Mouse (Mus musculus): Measurements from ENCODE around the gene Exoc2. TPM values are rescaled to one million over a fixed set of nuclear protein-coding genes. Genes with fewer than 3 reads are reported as not detected.

The Exoc2 gene
- polyA plus RNA-seq, 1 experiment from 2014 or later: 54.6 TPM

- Histone ChIP-seq H3K4me2 (ENCODE audit: low read length) (no peak overlapping the region), H3K36me3 (ENCODE audit: control insufficient read depth, insufficient read depth, low read length) (peaks cover 12% of the 10 kb centered on the region), H3K27me3 (replicated peaks; ENCODE audit: control insufficient read depth, insufficient read depth, low read length) (no peaks in the 10 kb centered on the region), H3K4me1 (ENCODE audit: control insufficient read depth, insufficient read depth, low read length) (no peaks in the 10 kb centered on the region), H3K4me3 (ENCODE audit: low read depth, low read length) (no peak overlapping the region), H3K9ac (ENCODE audit: low read length) (no peak overlapping the region), H3K9me3 (replicated peaks; ENCODE audit: control insufficient read depth, low read length) (no peaks in the 10 kb centered on the region), H3K27ac (ENCODE audit: low read depth, low read length) (no peak overlapping the region)
- 88% methylated on average over 2 of the region's 2 CpGs for WGBS
- no peak for DNase-seq (ENCODE audit: low spot score)
- no peak for ATAC-seq
Measured at GRCm38 (mm10) chr13:30929119-30929518, 44.8 kb downstream of the Exoc2 start.

DNA sequence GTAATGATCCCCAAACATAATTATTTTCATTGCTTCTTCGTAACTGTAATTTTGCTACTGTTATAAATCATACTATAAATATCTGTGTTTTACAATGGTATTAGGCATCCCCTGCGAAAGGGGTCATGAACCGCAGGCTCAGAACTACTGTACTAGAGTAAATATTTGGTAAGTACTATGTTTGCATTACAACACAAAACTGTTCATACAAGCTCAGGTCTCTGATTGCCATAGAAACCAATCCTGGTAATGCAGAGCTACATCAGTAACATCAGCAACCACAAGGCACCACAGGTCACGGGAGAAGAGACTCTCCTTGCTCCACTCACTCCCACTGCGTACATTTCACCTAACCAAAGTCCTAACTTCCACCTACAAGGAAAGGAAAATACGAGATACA lies 49.6 kb downstream of the Exoc2 start:
- Histone ChIP-seq H3K27me3 (replicated peaks; ENCODE audit: control insufficient read depth, insufficient read depth, low read length) (no peaks in the 10 kb centered on the region), H3K36me3 (ENCODE audit: control insufficient read depth, insufficient read depth, low read length) (peaks cover 19% of the 10 kb centered on the region), H3K4me2 (ENCODE audit: low read length) (no peak overlapping the region), H3K9me3 (replicated peaks; ENCODE audit: control insufficient read depth, low read length) (no peaks in the 10 kb centered on the region), H3K27ac (ENCODE audit: low read depth, low read length) (no peak overlapping the region), H3K9ac (ENCODE audit: low read length) (no peak overlapping the region), H3K4me3 (ENCODE audit: low read depth, low read length) (no peak overlapping the region), H3K4me1 (ENCODE audit: control insufficient read depth, insufficient read depth, low read length) (no peaks in the 10 kb centered on the region)
- WGBS: 92% methylated on average over 6 of the region's 6 CpGs
- DNase-seq (ENCODE audit: low spot score): no peak
- no peak for ATAC-seq

- peaks cover 18% of the 10 kb centered on the region for H3K36me3 ChIP-seq (ENCODE audit: control insufficient read depth, insufficient read depth, low read length)
- H3K9ac ChIP-seq (ENCODE audit: low read length): no peak overlapping the region
- H3K9me3 ChIP-seq (replicated peaks; ENCODE audit: control insufficient read depth, low read length): no peaks in the 10 kb centered on the region
- WGBS: 84% methylated on average over 4 of the region's 4 CpGs
- DNase-seq (ENCODE audit: low spot score) (no peak), ATAC-seq (no peak)
- no peak overlapping the region for H3K4me3 ChIP-seq (ENCODE audit: low read depth, low read length)
- H3K27me3 ChIP-seq (replicated peaks; ENCODE audit: control insufficient read depth, insufficient read depth, low read length): no peaks in the 10 kb centered on the region
- no peak overlapping the region for H3K4me2 ChIP-seq (ENCODE audit: low read length)
- no peak overlapping the region for H3K27ac ChIP-seq (ENCODE audit: low read depth, low read length)
- H3K4me1 ChIP-seq (ENCODE audit: control insufficient read depth, insufficient read depth, low read length): no peaks in the 10 kb centered on the region
Measured at GRCm38 (mm10) chr13:30921914-30922313, 52.0 kb downstream of the Exoc2 start.

- Histone ChIP-seq H3K4me3 (ENCODE audit: low read depth, low read length) (no peak overlapping the region), H3K4me2 (ENCODE audit: low read length) (no peak overlapping the region), H3K9me3 (replicated peaks; ENCODE audit: control insufficient read depth, low read length) (no peaks in the 10 kb centered on the region), H3K27me3 (replicated peaks; ENCODE audit: control insufficient read depth, insufficient read depth, low read length) (no peaks in the 10 kb centered on the region), H3K4me1 (ENCODE audit: control insufficient read depth, insufficient read depth, low read length) (no peaks in the 10 kb centered on the region), H3K27ac (ENCODE audit: low read depth, low read length) (no peak overlapping the region), H3K9ac (ENCODE audit: low read length) (no peak overlapping the region), H3K36me3 (ENCODE audit: control insufficient read depth, insufficient read depth, low read length) (0 out of 2 replicates have a peak, but pooled peaks cover 3% of the 10 kb centered on the region)
- ATAC-seq: no peak
- DNase-seq (ENCODE audit: low spot score): no peak
Measured at GRCm38 (mm10) chr13:30913757-30914156, 60.1 kb downstream of the Exoc2 start.

DNA sequence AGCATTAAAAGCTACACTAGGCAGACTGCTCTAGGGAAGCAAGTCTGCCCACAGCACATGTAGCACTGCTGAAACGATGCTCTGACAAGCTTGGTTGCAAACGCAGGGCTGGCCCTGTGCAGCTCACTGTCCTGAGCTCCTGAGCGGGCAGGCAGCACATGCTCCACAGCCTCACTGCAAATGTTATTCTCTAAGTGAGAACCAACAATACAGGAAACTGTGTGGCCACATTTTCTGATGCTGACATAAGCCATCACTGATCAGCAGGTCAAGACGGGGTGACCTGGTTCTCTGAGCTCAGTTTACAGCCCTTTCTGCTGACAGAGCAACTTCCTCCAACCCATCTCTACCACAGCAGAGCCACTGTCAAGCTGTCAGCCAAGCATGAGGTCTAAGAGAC lies 60.9 kb downstream of the Exoc2 start:
- no peaks in the 10 kb centered on the region for H3K9me3 ChIP-seq (replicated peaks; ENCODE audit: control insufficient read depth, low read length)

GRCm38 (mm10) chr13:30911931-30912625 lies 61.8 kb downstream of the Exoc2 start:
- Histone ChIP-seq H3K4me3 (ENCODE audit: low read depth, low read length) (no peak overlapping the region), H3K27ac (ENCODE audit: low read depth, low read length) (no peak overlapping the region), H3K4me1 (ENCODE audit: control insufficient read depth, insufficient read depth, low read length) (no peaks in the 10 kb centered on the region), H3K36me3 (ENCODE audit: control insufficient read depth, insufficient read depth, low read length) (0 out of 2 replicates have a peak, but pooled peaks cover 3% of the 10 kb centered on the region), H3K27me3 (replicated peaks; ENCODE audit: control insufficient read depth, insufficient read depth, low read length) (no peaks in the 10 kb centered on the region), H3K9ac (ENCODE audit: low read length) (no peak overlapping the region), H3K4me2 (ENCODE audit: low read length) (no peak overlapping the region), H3K9me3 (replicated peaks; ENCODE audit: control insufficient read depth, low read length) (no peaks in the 10 kb centered on the region)
- ATAC-seq: no peak
- 88% methylated on average over 5 of the region's 5 CpGs for WGBS
- DNase-seq (ENCODE audit: low spot score): no peak

More for the DNA sequence above, 60.9 kb downstream of the Exoc2 start:
- Histone ChIP-seq H3K9ac (ENCODE audit: low read length) (no peak overlapping the region), H3K36me3 (ENCODE audit: control insufficient read depth, insufficient read depth, low read length) (0 out of 2 replicates have a peak, but pooled peaks cover 3% of the 10 kb centered on the region), H3K4me3 (ENCODE audit: low read depth, low read length) (no peak overlapping the region), H3K27ac (ENCODE audit: low read depth, low read length) (no peak overlapping the region), H3K4me1 (ENCODE audit: control insufficient read depth, insufficient read depth, low read length) (no peaks in the 10 kb centered on the region), H3K4me2 (ENCODE audit: low read length) (no peak overlapping the region), H3K27me3 (replicated peaks; ENCODE audit: control insufficient read depth, insufficient read depth, low read length) (no peaks in the 10 kb centered on the region)
- DNase-seq (ENCODE audit: low spot score): peak; percentile 4
- no peak for ATAC-seq
- WGBS: 59% methylated on average over 4 of the region's 4 CpGs

DNA sequence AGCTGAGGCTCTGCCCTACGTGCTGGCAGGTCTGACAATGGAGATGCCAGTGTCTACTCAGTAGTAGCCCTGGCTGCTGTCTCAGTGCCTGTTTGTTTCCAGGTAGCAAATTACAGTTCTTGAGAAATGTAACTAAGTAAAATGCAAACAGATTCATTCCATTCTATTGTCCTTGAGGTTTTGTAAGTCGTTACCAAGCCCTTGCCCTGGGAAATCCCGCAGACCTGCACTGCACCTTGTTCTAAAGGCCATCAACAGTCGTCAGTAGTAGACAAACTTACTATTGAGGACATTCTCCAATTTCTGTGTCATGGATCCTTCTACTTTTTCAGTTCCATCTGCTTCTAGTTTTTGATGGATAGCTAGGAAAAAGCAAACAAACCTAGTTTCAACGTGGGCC lies 63.0 kb downstream of the Exoc2 start:
- no peak overlapping the region for H3K27ac ChIP-seq (ENCODE audit: low read depth, low read length)
- ATAC-seq (no peak), DNase-seq (ENCODE audit: low spot score) (no peak)
- H3K27me3 ChIP-seq (replicated peaks; ENCODE audit: control insufficient read depth, insufficient read depth, low read length): no peaks in the 10 kb centered on the region
- 0 out of 2 replicates have a peak, but pooled peaks cover 3% of the 10 kb centered on the region for H3K36me3 ChIP-seq (ENCODE audit: control insufficient read depth, insufficient read depth, low read length)
- no peak overlapping the region for H3K4me3 ChIP-seq (ENCODE audit: low read depth, low read length)
- WGBS: 77% methylated on average over 5 of the region's 5 CpGs
- no peak overlapping the region for H3K9ac ChIP-seq (ENCODE audit: low read length)
- H3K9me3 ChIP-seq (replicated peaks; ENCODE audit: control insufficient read depth, low read length): no peaks in the 10 kb centered on the region
- H3K4me2 ChIP-seq (ENCODE audit: low read length): no peak overlapping the region
- no peaks in the 10 kb centered on the region for H3K4me1 ChIP-seq (ENCODE audit: control insufficient read depth, insufficient read depth, low read length)

- 32% methylated on average over 2 of the region's 2 CpGs for WGBS
Measured at GRCm38 (mm10) chr13:30902286-30902685, 71.6 kb downstream of the Exoc2 start.

GRCm38 (mm10) chr13:30901387-30902041 lies 72.4 kb downstream of the Exoc2 start:
- ATAC-seq (no peak), DNase-seq (ENCODE audit: low spot score) (peak; percentile 26)
- H3K9me3 ChIP-seq (replicated peaks; ENCODE audit: control insufficient read depth, low read length): no peaks in the 10 kb centered on the region
- H3K4me3 ChIP-seq (ENCODE audit: low read depth, low read length): no peak overlapping the region
- H3K4me2 ChIP-seq (ENCODE audit: low read length): no peak overlapping the region
- H3K9ac ChIP-seq (ENCODE audit: low read length): no peak overlapping the region
- no peak overlapping the region for H3K27ac ChIP-seq (ENCODE audit: low read depth, low read length)
- 93% methylated on average over 7 of the region's 7 CpGs for WGBS
- H3K36me3 ChIP-seq (ENCODE audit: control insufficient read depth, insufficient read depth, low read length): peaks cover 24% of the 10 kb centered on the region
- H3K27me3 ChIP-seq (replicated peaks; ENCODE audit: control insufficient read depth, insufficient read depth, low read length): no peaks in the 10 kb centered on the region
- H3K4me1 ChIP-seq (ENCODE audit: control insufficient read depth, insufficient read depth, low read length): no peaks in the 10 kb centered on the region

More at GRCm38 (mm10) chr13:30902286-30902685, 71.6 kb downstream of the Exoc2 start:
- ATAC-seq (no peak), DNase-seq (ENCODE audit: low spot score) (no peak)
- no peaks in the 10 kb centered on the region for H3K4me1 ChIP-seq (ENCODE audit: control insufficient read depth, insufficient read depth, low read length)
- H3K27me3 ChIP-seq (replicated peaks; ENCODE audit: control insufficient read depth, insufficient read depth, low read length): no peaks in the 10 kb centered on the region
- H3K4me2 ChIP-seq (ENCODE audit: low read length): no peak overlapping the region
- H3K9me3 ChIP-seq (replicated peaks; ENCODE audit: control insufficient read depth, low read length): no peaks in the 10 kb centered on the region
- H3K36me3 ChIP-seq (ENCODE audit: control insufficient read depth, insufficient read depth, low read length): peaks cover 24% of the 10 kb centered on the region
- no peak overlapping the region for H3K4me3 ChIP-seq (ENCODE audit: low read depth, low read length)
- no peak overlapping the region for H3K9ac ChIP-seq (ENCODE audit: low read length)
- no peak overlapping the region for H3K27ac ChIP-seq (ENCODE audit: low read depth, low read length)

All from forebrain, embryonic 14.5 days (tissue).